Mouse (Mus musculus) 3T3-L1 (cell line): ENCODE measurements around the gene Mlkl.
"Not testable (repeated sequence)": the region's sequence is repeated elsewhere in the genome, so short reads cannot be mapped to it uniquely, and the experiment has no call there.

Experiments used
- DNase-seq: peaks from one replicate; pipeline ENCODE4 v3.0.0-alpha.2; 2015; ENCODE audit warnings: low read depth, low spot score

The Mlkl gene

DNA sequence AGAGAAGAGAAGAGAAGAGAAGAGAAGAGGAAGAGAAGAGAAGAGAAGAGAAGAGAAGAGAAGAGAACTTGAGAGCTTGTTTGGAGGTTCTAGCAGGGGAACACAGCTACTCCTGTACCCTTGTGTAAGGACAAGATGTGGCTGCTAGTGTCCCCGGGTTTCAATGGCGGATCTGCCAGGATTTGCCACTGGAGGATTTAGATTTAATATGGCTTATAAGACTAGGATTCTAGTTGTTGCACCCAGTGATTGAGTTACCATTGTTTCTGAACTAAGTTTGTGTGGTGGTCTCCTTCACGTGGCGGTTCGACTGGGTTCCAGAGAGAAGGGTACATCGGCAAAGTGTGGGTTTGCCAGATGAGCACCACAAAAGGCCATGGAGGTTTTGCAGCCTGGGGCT, 24.0 kb downstream of the Mlkl start:
- DNase-seq = not testable (repeated sequence)

DNA sequence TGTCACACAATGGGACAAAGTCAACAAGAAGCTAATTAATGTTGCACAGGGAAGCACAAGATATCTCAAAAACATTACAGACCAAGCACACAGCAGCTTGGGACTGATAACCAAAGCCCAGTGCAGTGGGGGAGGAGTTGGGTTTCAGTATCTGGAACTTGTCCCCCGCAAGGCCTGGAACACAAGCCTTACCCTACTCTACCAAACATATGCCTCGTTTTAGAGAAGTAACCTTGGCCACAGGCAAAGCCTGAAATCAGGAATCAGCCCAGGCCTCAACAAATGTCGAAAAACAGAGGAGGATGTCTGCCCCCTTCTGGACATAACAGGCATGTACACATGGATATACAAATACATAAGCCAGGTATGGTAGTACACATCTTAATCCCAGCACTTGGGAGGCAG, 25.2 kb downstream of the Mlkl start:
- DNase-seq = peak; percentile 43

DNA sequence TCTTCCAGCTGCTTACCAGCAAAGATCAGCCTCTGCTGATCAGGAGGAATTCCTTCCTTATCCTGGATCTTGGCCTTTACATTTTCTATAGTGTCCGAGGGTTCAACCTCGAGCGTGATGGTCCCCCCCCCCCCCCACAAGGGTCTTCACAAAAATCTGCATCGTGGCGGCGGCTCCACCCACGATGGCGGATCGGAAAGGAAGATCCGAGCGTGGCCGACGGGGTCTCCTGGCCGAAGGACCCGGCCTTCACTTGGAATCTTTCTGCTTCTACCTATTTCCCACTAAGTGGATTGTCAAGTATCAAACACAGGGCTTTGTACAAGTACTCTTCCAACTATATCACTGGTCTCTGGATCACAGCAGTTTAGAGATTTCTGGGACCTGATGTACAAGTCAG, 28.0 kb downstream of the Mlkl start:
- not testable (repeated sequence) for DNase-seq

DNA sequence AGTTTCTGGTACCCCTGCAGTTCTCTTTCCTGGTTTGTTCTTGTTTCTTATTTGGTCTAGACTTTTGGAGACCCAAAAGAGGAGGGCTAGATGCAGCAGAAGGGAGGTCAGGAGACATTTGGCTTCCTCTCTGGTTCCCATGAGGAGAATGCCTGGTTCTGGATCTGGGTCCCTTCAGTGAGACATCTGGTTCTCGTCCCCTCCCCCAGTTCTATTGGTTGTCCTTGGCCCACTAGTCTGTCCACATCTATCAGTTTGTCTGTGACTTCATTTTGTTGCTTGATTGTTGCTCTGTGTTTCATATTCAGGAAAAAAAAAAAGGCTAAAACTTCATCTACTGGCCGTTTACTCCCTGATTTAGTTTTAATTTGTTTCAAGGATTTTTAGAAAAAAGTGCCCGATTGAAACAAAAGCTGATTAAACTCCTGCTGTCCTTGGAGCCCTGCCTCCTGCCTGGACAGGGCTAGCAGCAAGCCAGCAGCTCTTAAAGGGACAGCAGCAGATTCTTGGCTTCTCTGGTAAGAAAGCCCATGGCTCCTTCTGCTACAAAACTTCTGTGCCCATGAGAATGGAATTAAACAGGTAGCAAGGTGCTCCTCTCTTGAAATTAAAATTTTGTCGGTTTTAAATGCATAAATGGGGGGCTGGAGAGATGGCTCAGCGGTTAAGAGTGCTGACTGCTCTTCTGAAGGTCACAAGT, 32.8 kb downstream of the Mlkl start:
- DNase-seq = peak; percentile 16

DNA sequence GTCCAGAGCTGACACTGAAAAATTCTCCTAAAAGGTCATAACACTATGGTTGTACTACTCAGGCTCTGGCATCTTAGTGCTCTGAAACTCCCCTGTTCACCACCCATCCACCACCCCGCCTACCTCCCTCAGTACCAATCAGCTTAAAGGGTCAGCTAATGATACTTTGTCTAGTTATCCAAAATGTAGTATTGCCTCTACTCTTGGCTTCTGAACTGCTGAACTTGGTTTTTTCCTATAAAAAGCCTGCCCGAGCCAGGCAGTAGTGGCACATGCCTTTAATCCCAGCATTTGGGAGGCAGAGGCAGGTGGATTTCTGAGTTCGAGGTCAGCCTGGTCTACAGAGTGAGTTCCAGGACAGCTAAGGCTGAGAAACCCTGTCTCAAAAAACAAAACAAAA, 33.6 kb downstream of the Mlkl start:
- DNase-seq = no peak

GRCm38 (mm10) chr8:111303076-111303803, 34.7 kb downstream of the Mlkl start:
- not testable (repeated sequence) for DNase-seq

DNA sequence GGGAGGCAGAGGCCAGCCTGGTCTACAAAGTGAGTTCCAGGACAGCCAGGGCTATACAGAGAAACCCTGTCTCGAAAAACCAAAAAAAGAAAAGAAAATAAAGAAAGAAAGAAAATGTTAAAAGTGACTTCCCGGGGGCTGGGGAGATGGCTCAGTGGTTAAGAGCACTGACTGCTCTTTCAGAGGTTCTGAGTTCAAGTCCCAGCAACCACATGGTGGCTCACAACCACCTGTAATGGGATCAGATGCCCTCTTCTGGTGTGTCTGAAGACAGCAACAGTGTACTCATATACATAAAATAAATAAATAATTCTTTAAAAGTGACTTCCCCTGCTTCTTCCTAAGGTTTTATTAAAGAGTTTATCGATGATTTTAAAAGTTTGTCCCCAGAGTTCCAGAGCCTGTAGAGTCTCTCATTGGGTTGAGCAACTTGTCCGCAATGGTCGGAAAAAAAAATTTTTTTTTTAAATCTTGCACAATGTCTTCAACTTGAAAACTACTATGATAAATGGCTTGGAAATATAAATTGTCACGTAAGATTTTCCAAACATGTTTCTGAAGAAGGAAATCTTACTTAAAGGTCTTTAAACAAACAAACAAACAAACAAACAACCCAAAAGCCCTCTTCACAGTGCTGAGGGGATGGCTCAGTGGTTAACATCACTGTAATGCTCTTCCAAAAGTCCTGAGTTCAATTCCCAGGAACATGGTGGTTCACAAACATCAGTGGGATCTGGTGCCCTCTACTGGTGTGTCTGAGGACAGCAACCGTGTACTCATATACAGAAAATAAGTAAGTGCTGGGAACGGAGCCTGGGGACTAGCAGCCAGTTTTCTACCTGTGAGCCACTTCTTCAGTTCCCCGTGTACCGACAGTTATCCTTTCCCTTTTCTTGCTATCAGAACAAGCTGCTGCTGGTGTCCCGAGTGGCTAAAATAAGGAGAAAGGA, 37.1 kb downstream of the Mlkl start:
- peak; percentile 54 for DNase-seq

- DNase-seq = peak; percentile 99
Observed at GRCm38 (mm10) chr8:111299821-111300568, 38.0 kb downstream of the Mlkl start, which contains the start of gene Rfwd3. Rfwd3 (minus strand) TSS chr8:111300222.

DNA sequence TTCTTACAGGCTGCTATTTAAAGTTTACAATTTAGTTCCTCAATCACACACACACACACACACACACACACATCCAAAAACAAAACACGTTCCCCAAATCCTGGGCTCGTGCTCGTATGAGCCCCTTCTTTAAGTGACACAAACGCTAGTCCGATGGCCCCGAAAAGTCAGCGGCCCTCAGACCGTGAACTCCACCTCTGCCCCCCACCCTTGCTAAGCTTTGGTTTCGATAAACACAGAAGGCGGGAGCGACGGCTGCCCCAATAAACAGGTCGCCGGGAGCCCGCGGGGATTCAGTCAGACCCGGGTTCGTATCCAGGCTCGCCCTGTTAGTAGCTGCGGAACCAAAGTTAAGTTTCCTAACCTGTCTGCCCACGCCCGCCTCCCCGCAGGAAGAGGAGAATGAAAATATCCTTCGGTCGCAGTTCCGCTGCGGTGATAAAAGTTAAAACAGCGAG, 38.6 kb downstream of the Mlkl start:
- DNase-seq = peak; percentile 48

DNA sequence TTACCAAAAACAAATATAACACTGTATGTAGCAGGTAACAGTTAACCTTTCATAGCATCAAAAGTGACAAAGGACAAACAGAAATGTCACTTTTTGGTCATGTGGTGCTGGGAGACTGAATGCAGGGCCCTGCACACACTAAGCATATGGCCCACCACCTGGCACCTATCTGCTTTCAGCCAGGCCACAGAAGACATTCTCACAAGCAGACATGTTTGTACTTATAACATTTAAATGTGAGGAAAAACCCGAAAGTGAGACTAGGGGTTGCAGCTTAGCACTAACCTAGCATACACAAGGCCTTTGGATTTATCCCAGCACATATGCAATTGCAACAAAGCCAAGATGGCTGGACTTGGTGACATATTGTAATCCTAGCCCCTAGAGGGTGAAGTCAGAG, 40.0 kb downstream of the Mlkl start:
- no peak for DNase-seq

GRCm38 (mm10) chr8:111291733-111292132, 46.2 kb downstream of the Mlkl start:
- DNase-seq = no peak

DNA sequence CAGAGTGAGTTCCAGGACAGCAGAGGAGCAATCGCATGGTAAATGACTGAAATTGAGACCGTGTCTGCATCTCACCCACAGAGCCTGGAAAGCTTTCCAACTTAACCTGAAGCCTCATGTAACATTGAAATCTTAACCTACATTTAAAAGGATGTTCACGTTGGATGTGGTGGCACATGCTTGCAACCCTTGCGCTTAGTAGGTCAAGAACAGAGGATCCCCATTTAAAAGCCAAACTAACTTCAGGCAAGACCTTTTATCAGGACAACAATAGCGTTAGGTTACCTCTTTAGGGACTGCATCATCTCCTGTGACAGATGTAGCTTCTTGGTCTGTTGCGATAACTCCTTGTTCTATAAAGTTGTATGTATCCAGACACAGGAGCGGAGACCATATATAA, 47.4 kb downstream of the Mlkl start:
- no peak for DNase-seq

GRCm38 (mm10) chr8:111285603-111286002, 52.4 kb downstream of the Mlkl start:
- no peak for DNase-seq

- no peak for DNase-seq
Observed at GRCm38 (mm10) chr8:111282093-111282492, 55.9 kb downstream of the Mlkl start.

GRCm38 (mm10) chr8:111268277-111268676, 69.7 kb downstream of the Mlkl start:
- peak; percentile 50 for DNase-seq

GRCm38 (mm10) chr8:111266161-111266560, 71.8 kb downstream of the Mlkl start:
- DNase-seq = not testable (repeated sequence)

GRCm38 (mm10) chr8:111264693-111265220, 73.2 kb downstream of the Mlkl start:
- DNase-seq = no peak

GRCm38 (mm10) chr8:111261981-111262381, 76.0 kb downstream of the Mlkl start:
- DNase-seq = peak; percentile 63
